Mouse (Mus musculus) hindbrain, embryonic 11.5 days (tissue): Measurements from ENCODE around the gene Pde6d. TPM values are rescaled to one million over a fixed set of nuclear protein-coding genes. Genes with fewer than 3 reads are reported as not detected.
A peak's percentile ranks its signal among the peaks of the same experiment; 100 is the strongest.
"Not testable (repeated sequence)": the region's sequence is repeated elsewhere in the genome, so short reads cannot be mapped to it uniquely, and the experiment has no call there.

ENCODE experiments used
- ATAC-seq: fragments of 200-750 bp; cut with Nextera tagmentation; 2 replicates; pipeline ENCODE4 v1.8.0; 2017; ENCODE audit warnings: mild to moderate bottlenecking, moderate TSS enrichment, moderate library complexity; ENCODE audit not compliant: low FRiP score
- DNase-seq: peaks from one replicate; pipeline ENCODE4 v3.0.0-alpha.2; 2015; ENCODE audit warnings: low spot score
- H3K27ac ChIP-seq: fragments of 300-500 bp; sonication (generic); 2 replicates; pipeline ENCODE4 v1.5.1; 2014; ENCODE audit warnings: mild to moderate bottlenecking, low read depth, low read length
- H3K27me3 ChIP-seq: fragments of 300-500 bp; sonication (generic); 2 replicates; pipeline ENCODE4 v1.6.1; 2014; ENCODE audit warnings: mild to moderate bottlenecking, low read length, moderate library complexity, mixed read lengths; ENCODE audit not compliant: control insufficient read depth, insufficient read depth
- H3K36me3 ChIP-seq: fragments of 300-500 bp; sonication (generic); 2 replicates; pipeline ENCODE4 v1.6.1; 2014; ENCODE audit warnings: mild to moderate bottlenecking, low read length, moderate library complexity, mixed read lengths; ENCODE audit not compliant: control insufficient read depth, insufficient read depth
- H3K4me1 ChIP-seq: fragments of 300-500 bp; sonication (generic); replicated peaks from 2 replicates; pipeline ENCODE4 v1.6.1; 2014; ENCODE audit warnings: low read length, mixed read lengths; ENCODE audit not compliant: control insufficient read depth, insufficient read depth
- H3K4me2 ChIP-seq: fragments of 300-500 bp; sonication (generic); replicated peaks from 2 replicates; pipeline ENCODE4 v1.6.1; 2014; ENCODE audit warnings: mild to moderate bottlenecking, low read depth, low read length
- H3K4me3 ChIP-seq: fragments of 300-500 bp; sonication (generic); 2 replicates; pipeline ENCODE4 v1.5.1; 2014; ENCODE audit warnings: low read depth, low read length
- H3K9ac ChIP-seq: fragments of 300-500 bp; sonication (generic); 2 replicates; pipeline ENCODE4 v1.6.1; 2014; ENCODE audit warnings: low read depth, low read length
- H3K9me3 ChIP-seq: fragments of 300-500 bp; sonication (generic); 2 replicates; pipeline ENCODE4 v1.6.1; 2016; ENCODE audit warnings: low read length; ENCODE audit not compliant: control insufficient read depth
- WGBS: fragments of 180-500 bp; shearing (Covaris S2); extraction: QIAGEN DNeasy Blood & Tissue Kit; methylation state at CpG from one replicate; pipeline ENCODE4 v1.1.7; 2014; 5-methylcytosine and 5-hydroxymethylcytosine counted together
- polyA plus RNA-seq: library from polyadenylated mRNA; unstranded; fragments of >200 nt; fragmentation: Nextera tagmentation; extraction: Ambion mirVana; gene quantifications from 2 replicates; pipeline ENCODE4 v1.2.1, GENCODE M21; 2014

Gene Pde6d
- polyA plus RNA-seq, 1 experiment from 2014 or later, result 96.0 TPM

DNA sequence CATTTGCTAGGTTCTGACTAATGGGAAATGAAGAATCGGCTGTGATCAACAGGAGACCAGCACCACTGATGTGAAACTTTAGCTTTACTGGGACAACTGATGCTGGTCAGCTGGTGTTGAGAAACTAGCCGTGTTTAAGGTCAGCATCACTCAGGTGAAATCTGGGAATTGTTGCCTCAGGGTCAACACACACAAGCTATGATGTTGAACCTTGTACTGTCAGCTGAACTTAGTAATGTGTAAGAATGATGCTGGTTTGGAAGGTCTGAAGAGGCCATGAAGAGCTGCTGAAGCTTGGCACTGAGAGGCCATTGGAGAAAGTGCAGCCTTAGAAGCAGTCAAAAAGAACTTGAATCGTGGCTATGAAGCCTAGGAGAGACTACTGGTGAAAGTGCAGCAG is 26.8 kb downstream of the Pde6d start:
- Histone ChIP-seq H3K4me3 (no peak overlapping the region), H3K27ac (no peak overlapping the region), H3K4me1 (no peaks in the 10 kb centered on the region), H3K9me3 (no peaks in the 10 kb centered on the region), H3K9ac (no peak overlapping the region), H3K36me3 (no peaks in the 10 kb centered on the region), H3K4me2 (no peak overlapping the region), H3K27me3 (no peaks in the 10 kb centered on the region)
- 96% methylated on average over 3 of the region's 3 CpGs for WGBS
- DNase-seq (no peak), ATAC-seq (no peak)

DNA sequence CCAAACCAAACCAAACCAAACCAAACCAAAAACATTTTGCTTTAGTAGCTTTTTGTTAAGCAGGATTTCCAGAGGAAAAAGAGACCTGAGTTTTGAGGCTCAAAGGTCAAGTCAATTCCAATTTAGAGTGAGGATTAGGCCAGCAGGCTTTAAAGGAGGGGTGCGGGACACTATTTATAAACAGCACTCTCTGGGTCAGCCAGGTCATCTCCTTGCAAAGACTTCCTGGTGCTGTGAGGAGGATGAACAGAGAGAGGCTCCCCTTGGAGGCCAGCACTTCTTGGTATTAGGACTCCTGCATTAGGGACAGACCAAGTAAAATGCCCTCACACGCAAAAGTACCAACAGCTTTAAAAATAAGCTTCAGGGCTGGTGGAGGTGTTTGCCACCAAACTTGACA is 30.6 kb downstream of the Pde6d start:
- no peak overlapping the region for H3K27ac ChIP-seq
- H3K4me3 ChIP-seq, result no peak overlapping the region

GRCm38 (mm10) chr1:86551299-86551698 is 31.1 kb downstream of the Pde6d start:
- no peak for ATAC-seq
- DNase-seq, result no peak
- Histone ChIP-seq H3K4me2 (no peak overlapping the region), H3K27ac (no peak overlapping the region), H3K9me3 (no peaks in the 10 kb centered on the region), H3K4me1 (no peaks in the 10 kb centered on the region), H3K27me3 (no peaks in the 10 kb centered on the region), H3K4me3 (no peak overlapping the region), H3K36me3 (no peaks in the 10 kb centered on the region), H3K9ac (no peak overlapping the region)
- 83% methylated on average over 4 of the region's 4 CpGs for WGBS

More for the DNA sequence above, 30.6 kb downstream of the Pde6d start:
- ATAC-seq (no peak), DNase-seq (no peak)
- Histone ChIP-seq H3K9me3 (no peaks in the 10 kb centered on the region), H3K4me2 (no peak overlapping the region), H3K4me1 (no peaks in the 10 kb centered on the region), H3K9ac (no peak overlapping the region), H3K36me3 (no peaks in the 10 kb centered on the region), H3K27me3 (no peaks in the 10 kb centered on the region)
- 46% methylated on average over 2 of the region's 2 CpGs for WGBS

DNA sequence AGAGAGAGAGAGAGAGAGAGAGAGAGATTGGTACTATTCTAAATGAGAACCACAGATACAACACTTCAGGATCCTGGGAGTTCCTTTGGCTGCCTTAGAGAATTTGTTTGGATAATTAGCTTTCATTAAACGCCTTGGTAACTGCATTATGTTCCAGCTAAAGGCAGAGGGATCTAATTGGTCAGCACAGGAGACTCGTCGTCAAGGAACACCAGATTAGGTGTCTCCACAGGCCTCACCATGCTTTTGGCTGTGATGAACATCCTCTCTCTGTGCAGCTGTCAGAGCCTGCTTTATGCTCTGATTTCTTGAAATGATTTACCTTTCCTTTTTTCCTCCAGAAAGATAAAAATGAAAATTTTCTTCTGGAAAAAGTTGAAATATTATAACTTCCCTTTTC is 35.6 kb downstream of the Pde6d start:
- Histone ChIP-seq H3K27me3 (no peaks in the 10 kb centered on the region), H3K36me3 (0 out of 2 replicates have a peak, but pooled peaks cover 2% of the 10 kb centered on the region), H3K9ac (no peak overlapping the region), H3K27ac (no peak overlapping the region), H3K4me3 (no peak overlapping the region), H3K9me3 (no peaks in the 10 kb centered on the region), H3K4me1 (no peaks in the 10 kb centered on the region), H3K4me2 (no peak overlapping the region)
- no peak for DNase-seq
- ATAC-seq, result no peak
- 71% methylated on average over 3 of the region's 3 CpGs for WGBS

GRCm38 (mm10) chr1:86542584-86542983 is 39.8 kb downstream of the Pde6d start:
- no peak overlapping the region for H3K4me2 ChIP-seq
- ATAC-seq, result no peak
- 92% methylated on average over 2 of the region's 2 CpGs for WGBS

GRCm38 (mm10) chr1:86539583-86539982 is 42.8 kb downstream of the Pde6d start:
- H3K9ac ChIP-seq, H3K4me2 ChIP-seq, DNase-seq, H3K27ac ChIP-seq, H3K36me3 ChIP-seq, ATAC-seq, H3K9me3 ChIP-seq, H3K4me1 ChIP-seq, H3K27me3 ChIP-seq, H3K4me3 ChIP-seq: not testable (repeated sequence)
- WGBS, result 93% methylated on average over 12 of the region's 12 CpGs

More at GRCm38 (mm10) chr1:86542584-86542983, 39.8 kb downstream of the Pde6d start:
- DNase-seq, result no peak
- Histone ChIP-seq H3K27ac (no peak overlapping the region), H3K4me3 (no peak overlapping the region), H3K9me3 (no peaks in the 10 kb centered on the region), H3K4me1 (no peaks in the 10 kb centered on the region), H3K9ac (no peak overlapping the region), H3K27me3 (no peaks in the 10 kb centered on the region), H3K36me3 (0 out of 2 replicates have a peak, but pooled peaks cover 2% of the 10 kb centered on the region)

- no peaks in the 10 kb centered on the region for H3K9me3 ChIP-seq
- no peak overlapping the region for H3K4me2 ChIP-seq
- DNase-seq (no peak), ATAC-seq (no peak)
- WGBS, result 65% methylated on average over 3 of the region's 3 CpGs
- H3K4me1 ChIP-seq, result no peaks in the 10 kb centered on the region
- H3K4me3 ChIP-seq, result no peak overlapping the region
- no peaks in the 10 kb centered on the region for H3K36me3 ChIP-seq
- no peaks in the 10 kb centered on the region for H3K27me3 ChIP-seq
- H3K9ac ChIP-seq, result no peak overlapping the region
- no peak overlapping the region for H3K27ac ChIP-seq
These were observed 44.0 kb downstream of the Pde6d start for GRCm38 (mm10) chr1:86538383-86538782.

DNA sequence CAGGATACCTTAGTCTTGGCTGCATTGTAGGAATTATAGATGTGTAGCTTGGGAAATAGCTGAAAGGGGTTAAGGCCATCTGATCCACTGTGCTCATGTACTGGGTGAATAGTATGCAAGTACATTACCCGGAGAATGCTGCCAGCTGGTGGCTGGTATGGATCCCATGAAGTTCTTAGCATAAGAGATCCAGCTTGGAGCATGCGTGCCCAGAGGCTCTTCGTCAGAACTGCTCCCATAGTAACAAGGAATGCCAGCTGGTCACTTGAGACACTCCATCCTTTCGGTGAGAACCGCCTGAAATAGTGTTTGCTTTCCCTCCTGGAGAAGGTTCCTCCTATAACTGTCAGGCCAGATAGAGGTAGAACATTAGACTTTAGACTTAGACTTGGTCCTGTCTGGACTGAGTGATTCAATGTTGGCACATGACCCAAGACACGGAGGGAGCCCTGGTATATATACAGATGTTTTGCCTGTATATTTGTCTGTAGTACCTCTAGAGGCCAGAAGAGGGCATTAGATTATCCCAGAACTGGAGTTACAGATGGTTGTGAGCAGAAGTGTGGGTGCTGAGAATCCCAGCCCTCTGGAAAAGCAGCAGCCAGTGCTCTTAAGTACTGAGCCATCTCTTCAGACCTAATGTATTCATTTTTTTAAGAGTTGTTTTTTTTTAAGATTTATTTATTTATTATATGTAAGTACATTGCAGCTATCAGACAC is 48.9 kb downstream of the Pde6d start:
- no peak overlapping the region for H3K4me3 ChIP-seq
- H3K27ac ChIP-seq, result no peak overlapping the region
- DNase-seq (peak; percentile 30), ATAC-seq (no peak)
- H3K4me2 ChIP-seq, result no peak overlapping the region
- no peak overlapping the region for H3K9ac ChIP-seq
- H3K4me1 ChIP-seq, result peaks cover 6% of the 10 kb centered on the region
- H3K27me3 ChIP-seq, result no peaks in the 10 kb centered on the region
- peaks cover 12% of the 10 kb centered on the region for H3K36me3 ChIP-seq
- H3K9me3 ChIP-seq, result no peaks in the 10 kb centered on the region
- WGBS, result 93% methylated on average over 6 of the region's 6 CpGs

DNA sequence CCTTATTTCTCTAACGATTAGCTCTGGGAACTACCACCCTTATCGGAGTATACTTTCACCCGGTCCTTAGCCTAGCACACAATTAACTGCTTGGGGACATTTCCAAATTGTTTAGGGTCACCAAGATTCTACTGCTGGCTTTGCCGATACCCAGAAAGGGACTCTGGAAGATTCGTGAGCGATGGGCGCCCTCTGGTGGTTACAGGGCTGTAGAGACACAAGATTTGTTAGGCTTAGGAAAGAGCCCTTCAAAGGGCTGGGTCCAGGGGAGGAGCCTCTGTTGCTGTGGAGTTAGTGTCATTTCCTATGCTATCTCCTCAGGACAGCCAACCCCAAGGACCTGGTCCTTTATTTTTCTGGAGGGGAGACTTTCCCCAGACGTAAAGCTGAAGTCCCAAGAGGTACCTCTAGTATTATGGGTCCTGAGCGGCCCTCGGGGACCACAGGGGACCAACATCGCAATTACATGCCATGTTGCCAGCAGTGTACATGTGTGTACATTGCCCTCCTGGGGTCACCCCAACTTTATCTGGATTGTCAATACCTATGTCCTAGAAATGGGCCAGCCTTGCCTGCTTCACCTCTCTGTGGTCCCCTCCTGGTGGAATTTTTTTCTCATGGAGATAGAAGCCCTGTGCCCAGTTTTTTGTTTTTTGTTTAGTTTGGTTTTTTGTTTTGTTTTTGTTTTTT is 49.9 kb downstream of the Pde6d start:
- peaks cover 12% of the 10 kb centered on the region for H3K36me3 ChIP-seq
- H3K27me3 ChIP-seq, result no peaks in the 10 kb centered on the region
- H3K4me1 ChIP-seq, result peaks cover 6% of the 10 kb centered on the region
- H3K9me3 ChIP-seq, result no peaks in the 10 kb centered on the region
- 22% methylated on average over 11 of the region's 11 CpGs for WGBS
- no peak overlapping the region for H3K4me3 ChIP-seq
- no peak overlapping the region for H3K9ac ChIP-seq
- peak overlapping the region; percentile 58 for H3K27ac ChIP-seq
- H3K4me2 ChIP-seq, result no peak overlapping the region
- ATAC-seq (peak; percentile 63), DNase-seq (peak; percentile 99)
